Mouse (Mus musculus) spleen, adult 2 months (tissue): Measurements from ENCODE around the gene Hipk1.

Experiments used
- CTCF ChIP-seq: fragments of 200-500 bp; IDR thresholded peaks from 2 replicates; pipeline ENCODE4 v1.5.1; 2011; ENCODE audit warnings: mild to moderate bottlenecking, inconsistent platforms; ENCODE audit not compliant: insufficient read depth, insufficient read length, insufficient replicate concordance; ENCODE audit errors: extremely low read depth
- POLR2A ChIP-seq: fragments of 200-500 bp; IDR thresholded peaks from 2 replicates; pipeline ENCODE4 v1.6.1; 2011; ENCODE audit warnings: low read depth, low read length, inconsistent platforms

DNA sequence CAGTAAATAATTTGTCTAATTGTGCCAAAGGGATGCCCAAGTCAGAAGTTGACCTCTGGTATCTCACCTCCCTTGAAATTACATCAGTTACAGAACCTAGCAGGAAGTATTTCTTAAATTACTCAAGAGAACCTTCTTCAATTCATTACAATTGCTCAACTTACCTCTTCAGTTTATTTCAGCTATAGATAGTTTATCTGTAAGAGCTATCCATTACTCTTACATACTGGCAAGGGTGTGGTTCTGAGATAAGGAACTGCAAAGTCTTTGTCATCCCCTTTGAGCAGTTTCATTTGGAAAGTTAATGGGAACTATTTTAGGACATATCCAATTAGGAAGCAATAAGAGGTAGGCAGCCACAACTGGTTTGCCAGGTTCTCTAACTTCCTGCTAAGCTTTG, 41.1 kb upstream of the Hipk1 start, which contains the start of gene Bcl2l15:
- no peak for TF ChIP-seq CTCF
- TF ChIP-seq POLR2A = no peak
